Mouse (Mus musculus) left cerebral cortex, postnatal 14 days (tissue): ENCODE measurements around the gene Zfp874b. TPM values are rescaled to one million over a fixed set of nuclear protein-coding genes. Genes with fewer than 3 reads are reported as not detected.
"Not testable (repeated sequence)": the region's sequence is repeated elsewhere in the genome, so short reads cannot be mapped to it uniquely, and the experiment has no call there.

Source experiments
- DNase-seq, 2 experiments: peaks; one replicate each; pipeline ENCODE4 v3.0.0; 2021 to 2022; ENCODE audit warnings: low spot score in 2 of 2, mixed read lengths in 1 of 2
- intact Hi-C: fragments of 180-260 bp; cut with DNase I; formaldehyde crosslinking; loops from one replicate; pipeline ENCODE4 v1.15.1; 2025
- long read RNA-seq, 2 experiments: library from polyadenylated mRNA; stranded (forward); transcript quantifications; one replicate each; pipeline ENCODE4 v2.0.0; 2021
- total RNA-seq, 2 experiments: library from RNA; stranded (reverse); gene quantifications; 2 replicates each; pipeline ENCODE4 v1.2.3; 2021

The Zfp874b gene
- 10 to 100 TPM; 14.5 to 15.9 TPM for total RNA-seq
- long read RNA-seq, experiment 1 = 0 reads
- long read RNA-seq, experiment 2, partial matches to known transcripts = 0 of 1 reads
- long read RNA-seq, experiment 2, other reads (novel, unspliced or antisense) = 1 of 1 reads

GRCm38 (mm10) chr13:67483625-67484423 lies at the start of gene Zfp874b:
Gene Zfp874b, minus strand, starts transcription at chr13:67484258.
- intact Hi-C loops = loop anchor here (2.0 kb wide), 1 partner anchor 33 kb away; the partner anchor contains the start of gene Zfp874a
- DNase-seq = peak; percentile 88 to 91

DNA sequence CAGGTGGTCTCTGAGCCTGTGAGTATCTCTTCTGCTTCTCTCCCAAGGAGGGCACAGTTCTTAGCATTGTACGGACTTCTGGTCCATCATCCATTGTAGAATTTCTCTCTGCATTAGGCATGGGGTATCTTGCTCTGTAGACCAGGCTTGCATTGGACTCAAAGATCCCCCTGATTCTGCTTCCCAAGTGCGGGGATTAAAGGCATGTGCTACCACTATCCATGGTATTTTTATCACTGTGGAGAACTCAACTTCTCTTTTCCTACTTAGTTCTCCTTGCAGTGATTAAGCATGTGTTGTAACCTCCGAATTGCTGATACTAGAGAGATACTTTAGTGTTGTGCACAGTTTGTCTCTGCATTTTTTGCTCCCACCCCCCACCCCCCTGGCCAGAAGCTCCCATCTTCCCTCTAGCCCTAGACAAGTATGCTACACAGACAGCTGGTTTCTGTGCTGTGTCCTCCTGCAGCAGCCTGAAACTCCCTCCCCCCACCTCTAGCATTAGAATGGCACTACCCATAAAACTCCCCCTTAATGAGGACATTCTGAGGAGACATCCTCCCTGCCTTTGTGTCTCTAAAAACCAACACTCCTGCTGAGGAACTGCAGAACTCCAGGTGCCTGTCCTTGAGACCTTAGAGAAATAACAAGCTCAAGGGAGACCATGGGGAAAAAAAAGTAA lies 43.1 kb upstream of the Zfp874b start:
- no peak for DNase-seq
- intact Hi-C loops = loop anchor here (2.0 kb wide), 1 partner anchor 26 kb away; the partner anchor contains the start of gene Zfp748

GRCm38 (mm10) chr13:67525753-67526410 lies 41.8 kb upstream of the Zfp874b start, which contains the start of the genes Gm26965 and Zfp87:
Gene Gm26965, minus strand, starts transcription at chr13:67526151.
Gene Zfp87, minus strand, starts transcription at chr13:67526177.
- intact Hi-C loops = loop anchor here (2.0 kb wide), 1 partner anchor 27 kb away; the partner anchor contains the start of gene Zfp748
- peak; percentile 92 to 95 for DNase-seq

GRCm38 (mm10) chr13:67500908-67501307 lies 16.9 kb upstream of the Zfp874b start:
- DNase-seq = no peak
- intact Hi-C loops = no loop called here

DNA sequence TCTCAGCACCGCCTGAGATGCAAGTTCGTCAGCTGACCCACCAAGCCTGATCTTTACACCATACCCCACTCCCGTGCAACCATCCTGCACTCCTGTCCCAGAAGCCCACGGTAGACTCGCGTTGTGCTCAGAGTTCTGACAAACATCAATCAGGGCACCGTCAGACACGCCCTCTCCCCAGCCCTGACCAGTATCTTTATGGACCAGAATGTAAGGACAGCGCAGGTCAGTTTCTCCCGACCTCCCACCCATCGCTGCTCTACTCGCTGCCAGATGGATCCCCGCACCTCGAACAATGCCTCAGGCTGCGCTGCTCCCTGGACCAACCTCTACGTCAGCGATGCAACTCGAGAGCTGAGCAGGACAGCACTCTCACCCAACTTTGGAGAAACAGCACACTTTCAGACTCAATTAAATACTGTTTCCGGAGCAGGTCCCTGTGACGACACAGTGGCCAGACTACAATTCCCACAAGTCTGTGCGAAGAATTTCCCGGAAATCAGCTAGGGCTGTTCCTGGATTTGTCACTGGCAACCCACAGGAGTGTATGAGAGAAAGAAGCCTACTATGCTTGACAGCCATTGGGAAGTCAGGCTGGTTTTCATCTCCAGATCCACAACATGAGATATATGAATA lies 16.1 kb upstream of the Zfp874b start, which contains the start of gene Zfp58:
Gene Zfp58, minus strand, starts transcription at position 472 of the 636 bp plus-strand sequence.
- intact Hi-C loops = no loop called here
- DNase-seq = peak; percentile 85 to 88

- DNase-seq = no peak
Observed at GRCm38 (mm10) chr13:67495631-67496030, 11.6 kb upstream of the Zfp874b start.

GRCm38 (mm10) chr13:67484424-67484811 lies 360 bp upstream of the Zfp874b start:
- peak in 1 of 2 experiments; percentile 6 for DNase-seq
- intact Hi-C loops = no loop called here

More at GRCm38 (mm10) chr13:67495631-67496030, 11.6 kb upstream of the Zfp874b start:
- intact Hi-C loops = no loop called here

DNA sequence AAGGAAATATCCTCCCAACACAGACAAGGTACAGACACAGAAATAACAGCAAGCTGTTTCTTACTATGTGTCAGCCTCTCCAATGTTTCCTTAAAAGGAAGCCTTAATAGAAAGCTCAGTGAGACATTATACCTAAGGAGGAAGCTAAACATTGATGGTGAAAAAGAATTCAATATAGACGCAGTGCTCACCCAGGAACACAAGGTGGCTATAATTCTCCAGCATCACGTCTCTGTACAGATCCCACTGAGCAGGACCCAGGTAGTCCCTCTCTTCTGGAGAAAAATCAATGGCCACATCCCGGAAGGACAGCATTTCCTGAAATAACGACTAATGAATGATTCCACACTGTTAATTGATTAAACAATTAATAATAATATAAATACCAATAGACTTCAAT lies 2.5 kb downstream of the Zfp874b start:
- intact Hi-C loops = no loop called here
- no peak for DNase-seq

DNA sequence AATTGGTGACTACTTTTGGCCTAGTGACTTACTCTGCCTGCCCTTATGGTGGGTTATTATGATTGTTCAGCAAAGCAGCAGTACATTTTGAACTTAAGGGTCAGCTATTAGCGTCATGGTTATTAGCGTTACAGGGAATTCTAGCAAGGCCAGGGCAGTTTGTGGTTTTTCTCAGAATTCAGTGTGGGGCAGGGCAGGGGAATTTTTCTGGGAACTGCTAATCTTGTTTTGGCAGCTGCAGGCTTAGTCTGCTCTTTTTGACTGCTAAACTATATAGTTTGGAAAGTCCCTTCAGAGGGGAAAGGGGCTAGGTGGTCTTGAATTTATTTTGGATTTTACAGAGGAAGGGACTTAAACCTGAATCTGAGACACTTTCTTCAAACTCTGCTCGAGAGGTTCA lies 14.8 kb downstream of the Zfp874b start:
- intact Hi-C loops = no loop called here
- DNase-seq = no peak

- intact Hi-C loops, DNase-seq: not testable (repeated sequence)
Observed at GRCm38 (mm10) chr13:67463506-67464185, 20.4 kb downstream of the Zfp874b start.

- no peak for DNase-seq
Observed at GRCm38 (mm10) chr13:67452021-67452309, 32.1 kb downstream of the Zfp874b start.

DNA sequence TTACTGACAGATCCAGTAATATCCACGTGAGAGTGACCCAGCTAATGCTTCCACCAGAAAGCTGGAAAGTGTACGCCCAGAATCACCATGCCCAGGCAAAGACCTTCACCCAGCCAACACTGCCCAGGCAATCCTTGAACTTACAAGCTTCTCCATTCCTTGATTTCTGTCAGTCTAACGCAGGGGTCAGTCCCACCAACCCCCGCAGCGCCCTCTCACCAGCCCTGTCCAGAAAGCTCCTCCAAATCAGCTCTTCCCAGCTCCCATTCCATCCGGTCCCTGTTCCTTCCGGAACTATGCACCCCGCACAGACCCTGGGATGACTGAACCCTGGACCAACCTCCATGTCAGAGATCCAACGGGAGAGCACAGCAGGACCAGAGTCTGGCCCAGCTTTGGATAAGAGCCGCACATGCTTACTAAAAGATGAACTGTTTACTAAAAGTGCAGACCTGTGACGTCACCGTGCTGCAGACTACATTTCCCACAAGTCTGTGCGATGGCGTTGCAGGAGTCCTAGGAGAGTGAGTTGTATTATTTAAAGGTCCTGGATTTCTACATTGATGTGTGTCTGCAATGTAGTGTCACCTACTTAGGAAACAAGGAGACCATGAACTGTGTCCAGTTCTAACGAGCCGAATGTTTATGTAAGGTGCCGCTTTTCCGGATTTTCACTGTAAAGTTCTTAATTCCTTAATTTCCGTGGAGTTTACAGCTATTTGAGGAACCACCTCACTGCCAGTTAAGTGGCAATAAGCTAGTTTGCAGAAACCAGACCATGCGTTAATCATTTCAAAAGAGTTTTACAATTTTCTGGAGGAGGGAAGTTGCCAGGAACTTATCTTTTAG lies 32.7 kb downstream of the Zfp874b start, which contains the start of gene Zfp874a:
Gene Zfp874a, minus strand, starts transcription at position 453 of the 849 bp plus-strand sequence.
- peak; percentile 89 for DNase-seq

More at GRCm38 (mm10) chr13:67452021-67452309, 32.1 kb downstream of the Zfp874b start:
- intact Hi-C loops = no loop called here

DNA sequence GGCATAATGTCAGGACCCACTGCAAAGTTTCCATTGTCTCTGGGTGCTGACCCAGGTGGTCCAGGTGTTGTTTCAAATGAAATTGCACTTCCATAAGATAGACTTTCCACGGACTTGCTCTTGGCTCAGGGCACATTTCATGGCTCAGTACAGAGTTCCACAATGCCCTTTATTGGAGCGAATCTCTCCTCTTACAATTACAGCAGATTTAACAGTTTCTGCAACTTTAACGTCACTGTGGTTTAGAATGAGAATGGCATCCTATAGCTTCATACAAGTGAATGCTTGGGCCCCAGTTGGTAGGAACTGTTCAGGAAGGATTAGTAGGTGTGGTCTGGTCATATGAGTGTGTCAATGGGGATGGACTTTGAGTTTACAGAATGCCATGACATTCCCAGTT lies 47.0 kb downstream of the Zfp874b start:
- intact Hi-C loops, DNase-seq: not testable (repeated sequence)

More for the DNA sequence above, 32.7 kb downstream of the Zfp874b start, which contains the start of gene Zfp874a:
- intact Hi-C loops = loop anchor here (2.0 kb wide), 1 partner anchor 31 kb away; no protein-coding TSS in a partner anchor

DNA sequence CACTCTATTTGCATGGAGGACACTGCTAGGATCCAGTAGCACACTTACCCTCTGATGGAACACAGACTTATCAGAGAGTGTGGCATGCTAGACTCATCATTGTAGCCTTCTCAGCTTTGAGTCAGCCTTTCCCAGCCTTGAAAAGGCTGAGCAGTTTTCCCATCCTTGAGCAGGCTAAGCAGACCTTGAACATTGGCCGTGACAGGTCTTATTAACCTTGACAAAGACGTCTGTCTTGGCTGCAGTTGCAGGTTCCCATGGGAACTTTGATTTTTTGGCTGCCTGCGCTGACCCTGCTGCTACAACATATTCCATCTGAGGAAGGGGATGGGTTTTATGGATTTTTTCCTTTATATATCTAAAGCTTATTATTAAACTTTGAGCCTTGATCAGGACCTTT lies 55.9 kb downstream of the Zfp874b start:
- intact Hi-C loops = no loop called here

GRCm38 (mm10) chr13:67425699-67426098 lies 58.4 kb downstream of the Zfp874b start:
- intact Hi-C loops, DNase-seq: not testable (repeated sequence)

More for the DNA sequence above, 55.9 kb downstream of the Zfp874b start:
- no peak for DNase-seq

DNA sequence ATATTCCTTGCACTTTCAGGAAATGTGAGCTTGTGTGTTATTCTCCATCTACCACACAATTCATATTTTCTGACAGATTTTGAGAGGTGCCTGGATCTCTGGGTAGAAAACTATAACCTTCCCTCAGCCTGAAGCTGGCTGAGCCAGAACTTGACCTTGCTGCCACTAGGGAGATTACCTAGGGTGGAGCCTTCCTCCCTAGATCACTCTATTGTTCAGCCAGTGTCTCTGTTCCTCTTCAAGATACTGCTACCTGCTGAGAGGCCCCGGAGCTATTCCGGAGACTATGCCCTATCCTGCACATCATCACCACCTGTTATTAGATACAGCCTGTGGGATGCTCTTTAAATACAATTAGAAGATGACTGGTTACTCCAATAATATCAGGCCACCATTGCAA lies 61.5 kb downstream of the Zfp874b start:
- intact Hi-C loops = not testable (repeated sequence)

More for the DNA sequence above, 61.5 kb downstream of the Zfp874b start:
- DNase-seq = not testable (repeated sequence)
